Mouse (Mus musculus) megakaryocyte, embryonic 14.5 days (primary cell): ENCODE measurements around the gene Tmem30b. TPM values are rescaled to one million over a fixed set of nuclear protein-coding genes. Genes with fewer than 3 reads are reported as not detected.
"Not testable (repeated sequence)": the region's sequence is repeated elsewhere in the genome, so short reads cannot be mapped to it uniquely, and the experiment has no call there.

Experiments
- H3K27me3 ChIP-seq: replicated peaks from 2 replicates; pipeline ENCODE3; 2012; ENCODE audit warnings: inconsistent platforms
- H3K36me3 ChIP-seq: replicated peaks from 2 replicates; pipeline ENCODE3; 2012; ENCODE audit warnings: low read length, inconsistent platforms, mixed read lengths
- H3K4me1 ChIP-seq: 2 replicates; pipeline ENCODE4 v1.6.1; 2012; ENCODE audit warnings: inconsistent platforms
- H3K4me3 ChIP-seq: replicated peaks from 2 replicates; pipeline ENCODE3; 2012; ENCODE audit warnings: moderate library complexity, mild to moderate bottlenecking, inconsistent platforms
- H3K9me3 ChIP-seq: 2 replicates; pipeline ENCODE4 v1.6.1; 2012; ENCODE audit warnings: inconsistent platforms
- FLI1 ChIP-seq: IDR thresholded peaks from 2 replicates; pipeline ENCODE4 v1.6.1; 2012; ENCODE audit warnings: low read length, inconsistent platforms, mixed read lengths
- GATA1 ChIP-seq: IDR thresholded peaks from 3 replicates; pipeline ENCODE4 v1.6.1; 2012; ENCODE audit warnings: mixed read lengths, low read length, inconsistent platforms, borderline replicate concordance
- polyA plus RNA-seq: library from polyadenylated mRNA; stranded (reverse); fragments of >175 nt; gene quantifications from 2 replicates; pipeline ENCODE4 v1.2.3, GENCODE M21; 2012; ENCODE audit warnings: low replicate concordance; ENCODE audit not compliant: insufficient read depth

The Tmem30b gene
- polyA plus RNA-seq, 1 experiment = not detected

DNA sequence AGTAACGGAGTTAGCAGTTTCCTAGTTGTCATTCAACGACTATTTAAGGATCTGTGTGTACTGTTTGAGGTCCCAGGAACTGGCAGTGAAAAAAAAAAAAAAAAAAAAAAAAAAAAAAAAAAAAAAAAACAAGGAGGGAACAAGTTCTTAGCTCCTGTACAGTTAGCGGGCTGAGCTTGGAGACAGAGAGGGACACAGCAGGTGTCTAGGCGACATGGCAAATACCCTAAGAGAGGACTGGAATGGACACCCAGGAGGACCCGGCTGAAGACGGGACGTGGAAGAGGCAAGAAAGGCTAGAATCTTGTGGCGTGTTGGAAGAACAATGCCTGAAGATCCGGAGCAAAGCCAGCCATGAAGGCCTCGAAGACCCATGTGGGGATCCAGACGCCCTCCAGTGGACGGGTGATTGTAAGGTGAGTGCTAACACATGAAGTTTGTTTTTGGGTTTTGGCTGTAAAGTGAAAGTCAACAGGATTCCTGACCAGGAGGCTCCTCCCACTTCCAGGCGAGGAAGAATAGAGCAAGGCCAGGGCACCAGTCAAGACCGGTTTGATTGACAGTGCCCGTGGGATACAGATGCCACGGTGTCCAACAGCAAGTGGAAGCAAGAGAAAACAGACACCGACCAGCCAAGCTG, 8.6 kb downstream of the Tmem30b start:
- Histone ChIP-seq H3K36me3 (no peaks in the 10 kb centered on the region), H3K4me3 (peak overlapping the region; percentile 83), H3K4me1 (peaks cover 30% of the 10 kb centered on the region), H3K9me3 (peaks cover 5% of the 10 kb centered on the region; the same call in 1 of the 2 replicates), H3K27me3 (peaks cover 25% of the 10 kb centered on the region)
- TF ChIP-seq GATA1 (no peak), FLI1 (no peak)

DNA sequence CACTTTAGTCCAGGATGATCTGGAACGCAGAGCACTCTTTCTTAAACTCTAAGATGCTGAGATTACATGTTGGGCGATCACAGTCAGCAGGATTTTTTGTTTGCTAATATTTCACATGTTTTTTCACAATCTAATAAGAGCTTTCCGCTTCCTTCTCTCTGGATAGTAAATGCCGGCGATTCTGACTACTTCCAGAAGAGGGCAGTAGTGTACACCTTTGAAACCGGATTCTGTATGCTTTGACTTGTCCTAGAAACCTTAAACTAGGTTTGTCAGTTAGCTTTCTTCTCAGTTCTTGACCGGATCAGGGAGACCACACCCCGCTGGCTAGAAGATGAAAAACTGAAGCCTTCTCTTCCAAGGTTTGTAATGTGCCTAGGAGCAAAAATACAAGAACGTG, 11.6 kb downstream of the Tmem30b start:
- Histone ChIP-seq H3K4me3 (peak overlapping the region; percentile 73), H3K9me3 (no peaks in the 10 kb centered on the region), H3K27me3 (peaks cover 17% of the 10 kb centered on the region), H3K4me1 (peaks cover 24% of the 10 kb centered on the region), H3K36me3 (no peaks in the 10 kb centered on the region)
- no peak for TF ChIP-seq GATA1
- no peak for TF ChIP-seq FLI1

DNA sequence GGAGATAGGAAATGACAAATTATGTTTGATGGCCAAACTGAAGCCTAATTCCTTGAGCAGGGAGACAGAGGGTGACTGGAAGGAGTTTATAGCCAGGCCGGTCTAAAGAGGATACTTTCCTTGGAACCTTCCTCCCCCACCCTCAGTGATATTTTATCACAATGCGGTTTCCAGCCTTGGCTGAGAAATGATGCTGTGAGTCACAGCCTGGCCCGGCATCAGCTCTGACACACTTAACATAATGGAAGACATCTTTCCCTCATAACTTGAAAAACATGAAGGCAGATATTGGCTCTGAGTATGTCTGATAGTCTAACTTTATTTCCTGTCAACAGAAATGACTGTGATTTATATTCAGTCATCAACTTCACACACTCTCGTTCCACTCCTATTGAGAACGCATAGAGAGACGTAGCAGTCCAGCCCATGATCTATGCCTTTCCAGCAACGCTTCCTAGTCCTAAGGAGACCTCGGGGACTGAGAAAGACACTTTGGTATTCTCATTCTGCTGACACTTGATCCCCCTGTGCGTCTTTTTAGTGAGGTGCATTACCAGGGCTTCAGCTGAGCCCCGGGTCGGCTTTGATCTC, 14.2 kb downstream of the Tmem30b start:
- Histone ChIP-seq H3K4me3 (no peak overlapping the region), H3K36me3 (no peaks in the 10 kb centered on the region), H3K4me1 (peaks cover 6% of the 10 kb centered on the region; the same call in 1 of the 2 replicates), H3K27me3 (peaks cover 25% of the 10 kb centered on the region), H3K9me3 (no peaks in the 10 kb centered on the region)
- TF ChIP-seq GATA1 = no peak
- no peak for TF ChIP-seq FLI1

DNA sequence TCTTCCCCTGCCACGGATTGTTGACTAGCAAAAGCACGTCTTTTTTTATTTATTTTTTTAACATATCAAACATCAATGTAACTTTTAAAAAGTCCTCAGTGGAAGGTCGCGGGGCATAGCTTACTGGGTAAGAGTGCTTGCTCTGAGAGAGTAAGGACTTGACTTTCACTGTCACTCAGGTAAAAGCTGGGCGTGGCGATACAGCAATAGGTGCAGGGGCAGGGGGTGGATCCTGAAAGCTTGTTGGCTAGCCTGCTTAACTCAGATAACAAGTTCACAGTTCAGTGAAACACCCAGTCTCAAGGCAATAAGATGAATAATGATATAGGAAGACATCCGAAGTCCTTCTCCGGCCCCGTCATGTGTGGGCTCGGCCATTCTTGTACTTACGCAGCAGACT, 16.6 kb downstream of the Tmem30b start:
- Histone ChIP-seq H3K4me3 (no peak overlapping the region), H3K4me1 (peaks cover 3% of the 10 kb centered on the region; the same call in 1 of the 2 replicates), H3K27me3 (peaks cover 28% of the 10 kb centered on the region), H3K36me3 (no peaks in the 10 kb centered on the region), H3K9me3 (no peaks in the 10 kb centered on the region)
- TF ChIP-seq FLI1 (no peak), GATA1 (no peak)

DNA sequence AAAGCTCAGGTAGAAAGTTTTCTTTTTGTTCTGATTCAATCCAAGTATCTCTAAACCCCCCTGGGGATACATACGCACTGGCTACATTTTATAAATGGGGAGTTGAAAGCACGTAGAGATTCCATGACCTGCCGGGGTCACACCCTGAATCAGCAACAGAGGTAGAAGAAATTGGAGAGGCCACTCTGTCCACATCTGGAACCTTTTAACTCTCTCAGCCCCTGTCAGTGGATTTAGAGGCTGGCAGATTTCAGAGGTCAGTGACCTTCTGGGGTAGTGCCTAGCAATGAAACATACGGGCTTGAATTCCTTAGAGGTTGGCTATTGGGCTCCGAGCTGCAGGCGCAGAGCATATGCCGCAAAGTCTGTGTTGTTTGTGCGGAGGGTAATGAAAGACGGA, 17.1 kb downstream of the Tmem30b start:
- Histone ChIP-seq H3K4me3 (no peak overlapping the region), H3K36me3 (no peaks in the 10 kb centered on the region), H3K9me3 (no peaks in the 10 kb centered on the region), H3K27me3 (peaks cover 29% of the 10 kb centered on the region), H3K4me1 (no peaks in the 10 kb centered on the region)
- TF ChIP-seq GATA1 (no peak), FLI1 (no peak)

DNA sequence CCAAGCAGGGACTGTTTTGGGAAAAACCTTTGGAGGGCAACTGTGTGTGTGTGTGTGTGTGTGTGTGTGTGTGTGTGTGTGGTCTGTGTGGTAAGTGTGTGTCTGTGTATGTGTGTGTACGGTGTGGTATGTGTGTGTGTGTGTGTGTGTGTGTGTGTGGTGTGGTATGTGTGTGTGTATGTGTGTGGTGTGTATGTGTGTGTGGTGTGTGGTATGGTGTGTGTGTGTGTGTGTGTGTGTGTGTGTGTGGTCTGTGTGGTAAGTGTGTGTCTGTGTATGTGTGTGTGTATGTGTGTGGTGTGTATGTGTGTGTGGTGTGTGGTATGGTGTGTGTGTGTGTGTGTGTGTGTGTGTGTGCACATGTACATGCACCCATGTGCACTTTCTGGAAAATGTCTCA, 18.1 kb downstream of the Tmem30b start:
- not testable (repeated sequence) for H3K36me3 ChIP-seq, H3K4me1 ChIP-seq, H3K4me3 ChIP-seq, H3K9me3 ChIP-seq
- peaks cover 33% of the 10 kb centered on the region for H3K27me3 ChIP-seq

DNA sequence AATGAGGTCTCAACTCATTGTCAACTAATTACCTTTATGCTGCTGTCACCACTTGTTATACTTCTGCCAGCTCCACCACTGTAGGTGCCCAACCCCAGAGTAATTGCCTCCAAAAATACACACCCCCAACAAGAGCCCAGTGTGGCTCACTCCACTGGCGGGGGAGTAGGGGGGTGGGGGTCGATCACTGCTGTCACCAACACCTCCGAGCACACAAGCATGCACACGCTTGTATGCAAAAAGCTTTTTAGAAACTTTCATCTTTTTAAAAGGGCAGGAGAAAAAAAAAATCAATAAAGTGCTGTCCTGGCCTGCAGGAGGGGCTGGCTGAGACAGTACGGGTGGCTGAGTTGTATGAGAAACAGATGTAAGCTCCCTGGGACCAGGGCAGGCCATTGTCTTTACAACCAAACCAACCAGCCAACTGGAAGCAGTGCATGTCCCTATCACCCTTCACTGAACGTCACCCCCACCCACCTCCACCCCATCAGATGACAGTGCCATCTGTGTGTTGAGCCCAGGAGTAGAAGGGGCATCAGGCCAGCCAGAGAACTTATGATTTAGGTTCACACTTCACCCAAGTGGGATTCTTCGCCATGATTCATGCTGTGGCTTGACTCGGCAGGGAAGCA, 20.8 kb downstream of the Tmem30b start:
- TF ChIP-seq GATA1 = no peak
- TF ChIP-seq FLI1 = no peak
- Histone ChIP-seq H3K9me3 (no peaks in the 10 kb centered on the region), H3K4me1 (no peaks in the 10 kb centered on the region), H3K27me3 (peaks cover 29% of the 10 kb centered on the region), H3K36me3 (no peaks in the 10 kb centered on the region), H3K4me3 (no peak overlapping the region)

DNA sequence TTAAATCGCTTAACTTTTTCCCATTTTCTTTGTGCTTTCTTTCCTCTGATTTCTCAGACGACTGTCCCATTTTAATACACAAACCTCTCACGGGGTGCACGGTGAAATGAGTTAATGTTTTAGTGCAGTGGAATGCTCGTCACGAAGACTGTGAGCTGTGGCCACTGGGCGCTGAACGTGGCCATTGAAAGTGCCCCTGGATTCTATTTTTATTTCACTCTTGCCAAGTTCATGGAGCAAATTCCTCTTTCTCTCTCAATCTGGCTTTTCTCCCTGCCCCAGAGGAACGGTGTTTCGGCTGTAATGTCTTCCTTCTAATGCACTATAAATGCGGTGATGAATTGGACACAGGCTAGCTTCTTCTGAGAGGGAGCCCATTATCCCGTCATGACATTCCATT, 23.1 kb downstream of the Tmem30b start:
- no peak for TF ChIP-seq FLI1
- no peak for TF ChIP-seq GATA1
- no peaks in the 10 kb centered on the region for H3K36me3 ChIP-seq
- H3K4me1 ChIP-seq = no peaks in the 10 kb centered on the region
- peaks cover 3% of the 10 kb centered on the region; the same call in 1 of the 2 replicates for H3K9me3 ChIP-seq
- no peak overlapping the region for H3K4me3 ChIP-seq
- H3K27me3 ChIP-seq = peaks cover 38% of the 10 kb centered on the region

DNA sequence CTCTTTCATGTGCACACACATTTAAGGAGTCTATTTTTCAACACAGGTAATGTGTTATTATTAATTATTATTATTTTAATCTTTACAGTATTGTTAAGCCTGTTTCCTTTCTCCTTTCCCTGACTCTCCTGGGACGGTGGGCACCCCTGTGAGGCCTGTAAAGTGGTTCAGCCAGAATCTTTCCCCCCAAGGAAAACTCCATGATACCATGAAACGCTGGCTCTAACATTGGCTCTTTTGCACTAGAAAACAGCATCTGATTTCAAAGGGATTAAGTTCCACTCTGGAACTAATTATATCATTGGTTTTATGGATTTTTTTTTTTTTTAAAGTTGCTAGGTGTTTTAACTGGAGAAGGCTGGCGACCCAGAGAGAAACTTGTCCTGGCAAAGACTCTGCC, 24.2 kb downstream of the Tmem30b start:
- TF ChIP-seq FLI1 (no peak), GATA1 (no peak)
- Histone ChIP-seq H3K36me3 (no peaks in the 10 kb centered on the region), H3K4me3 (no peak overlapping the region), H3K27me3 (peaks cover 34% of the 10 kb centered on the region), H3K9me3 (peaks cover 3% of the 10 kb centered on the region; the same call in 1 of the 2 replicates), H3K4me1 (peaks cover 3% of the 10 kb centered on the region)

DNA sequence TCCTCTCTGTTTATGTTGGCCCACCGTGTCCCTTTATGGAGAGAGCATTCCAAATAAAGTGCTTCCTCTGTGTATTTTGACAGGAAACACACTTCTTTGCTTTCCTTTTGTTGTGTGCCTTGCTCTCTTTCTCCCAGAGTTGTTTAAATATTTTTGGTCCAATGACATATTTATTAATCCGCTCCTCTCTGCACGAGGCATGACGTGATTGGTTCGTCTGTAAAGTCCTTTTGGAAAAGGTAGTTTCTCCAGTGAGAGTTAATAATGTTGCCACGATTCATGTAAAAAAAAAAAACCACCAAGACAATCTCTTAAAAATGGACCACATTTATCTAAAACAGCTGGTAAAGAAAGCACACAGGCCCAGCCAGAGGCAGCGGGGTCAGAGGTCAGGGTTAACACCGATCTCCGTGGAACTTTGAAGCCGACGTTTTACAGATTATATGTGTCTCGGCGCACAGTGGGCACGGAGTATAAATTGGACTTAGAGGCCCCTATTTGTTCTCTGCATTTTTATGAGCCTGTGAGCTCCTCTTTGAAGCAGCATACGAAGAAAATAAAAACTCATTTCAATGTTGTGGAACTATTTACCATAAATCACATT, 24.9 kb downstream of the Tmem30b start:
- TF ChIP-seq FLI1 (no peak), GATA1 (no peak)
- no peak overlapping the region for H3K4me3 ChIP-seq
- H3K9me3 ChIP-seq = peaks cover 3% of the 10 kb centered on the region; the same call in 1 of the 2 replicates
- no peaks in the 10 kb centered on the region for H3K36me3 ChIP-seq
- H3K27me3 ChIP-seq = peaks cover 33% of the 10 kb centered on the region
- H3K4me1 ChIP-seq = peaks cover 6% of the 10 kb centered on the region
